Mouse (Mus musculus) MEL-GATA-1-ER (cell line): Measurements from ENCODE around the gene Echdc3.

Experiments
- DNase-seq: peaks from one replicate; pipeline ENCODE4 v3.0.0-alpha.2; 2012; ENCODE audit warnings: low read depth; ENCODE audit errors: extremely low read depth

Echdc3 gene

DNA sequence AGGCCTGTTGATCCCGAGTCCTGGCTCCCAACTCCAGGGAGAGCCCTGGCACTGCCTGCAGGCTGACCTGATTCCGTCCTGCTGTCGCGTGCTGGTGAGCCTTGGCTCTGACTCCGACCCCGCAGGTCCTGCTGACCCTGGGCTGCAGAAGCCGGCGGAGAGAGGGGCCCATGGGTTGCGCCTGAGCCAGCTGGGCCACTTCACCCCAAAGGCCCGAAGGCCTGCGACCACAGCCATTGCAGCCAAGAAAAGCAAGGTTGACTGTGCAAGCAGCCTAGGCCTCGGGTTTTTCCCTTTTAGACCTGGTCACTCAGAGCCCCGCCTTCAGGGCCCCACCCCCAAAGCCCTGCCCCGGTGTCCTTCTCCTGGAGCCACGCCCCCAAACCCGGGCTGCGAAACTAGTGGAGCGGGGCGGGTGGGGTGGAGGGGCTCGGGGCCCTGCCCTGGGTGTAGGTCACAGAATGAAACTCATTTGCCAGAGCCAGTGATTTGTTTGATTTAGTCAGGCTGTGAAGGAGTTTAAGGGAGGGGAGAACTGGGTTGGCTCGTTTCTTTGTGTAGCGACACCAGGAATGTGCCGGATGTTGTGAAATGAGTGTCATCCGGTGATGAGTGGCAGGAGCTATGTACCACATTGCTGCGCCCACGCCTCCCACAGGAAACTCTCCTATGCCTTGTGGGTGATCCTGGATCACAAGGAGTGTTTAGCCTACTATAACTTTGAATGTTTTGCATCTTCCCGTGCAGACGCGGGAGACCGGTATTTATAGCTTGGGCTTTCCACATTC, at the start of gene Echdc3:
Echdc3 (minus strand) TSS at position 310 of the 788 bp plus-strand sequence.
- DNase-seq, result no peak

DNA sequence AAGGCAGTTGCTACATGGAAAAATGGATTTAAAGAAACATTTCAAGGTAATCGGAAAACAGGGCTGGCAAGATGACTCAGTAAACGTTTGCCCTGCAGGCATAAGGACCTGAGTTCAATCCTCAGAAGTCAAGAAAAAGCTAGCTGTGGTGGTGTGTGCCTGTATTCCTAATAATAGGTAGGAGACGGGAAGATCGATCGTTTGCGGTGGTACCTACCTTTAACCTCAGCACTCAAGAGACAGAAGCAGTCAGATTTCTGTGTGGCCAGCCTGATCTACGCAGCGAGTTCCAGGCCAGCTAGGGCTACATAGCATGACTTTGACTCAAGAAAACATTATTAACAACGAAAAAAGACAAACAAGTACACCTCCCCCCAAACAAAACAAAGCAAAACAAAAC, 48.9 kb upstream of the Echdc3 start:
- no peak for DNase-seq

DNA sequence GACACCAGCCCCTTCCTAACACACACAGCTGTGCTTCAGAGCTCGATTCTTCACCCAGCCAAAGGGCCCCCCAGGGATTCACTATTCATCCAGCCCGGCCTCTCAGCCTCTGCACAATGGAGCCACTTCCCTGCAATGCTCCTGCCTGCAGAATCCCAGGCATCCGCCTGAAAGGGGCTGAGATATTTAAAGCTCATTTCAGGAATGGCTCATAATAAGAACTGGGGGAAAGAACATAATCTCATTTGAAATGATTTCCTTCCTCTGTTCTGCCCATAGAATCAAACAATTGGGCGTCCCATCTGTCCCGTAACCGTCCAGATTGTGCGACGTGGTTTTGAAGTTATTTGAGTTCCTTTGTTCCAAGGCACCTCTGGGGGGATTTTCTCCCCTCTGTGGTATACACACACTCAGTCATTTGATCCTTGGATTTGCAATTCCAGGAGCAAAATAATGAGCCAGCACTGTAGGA, 48.4 kb upstream of the Echdc3 start:
- DNase-seq, result no peak

DNA sequence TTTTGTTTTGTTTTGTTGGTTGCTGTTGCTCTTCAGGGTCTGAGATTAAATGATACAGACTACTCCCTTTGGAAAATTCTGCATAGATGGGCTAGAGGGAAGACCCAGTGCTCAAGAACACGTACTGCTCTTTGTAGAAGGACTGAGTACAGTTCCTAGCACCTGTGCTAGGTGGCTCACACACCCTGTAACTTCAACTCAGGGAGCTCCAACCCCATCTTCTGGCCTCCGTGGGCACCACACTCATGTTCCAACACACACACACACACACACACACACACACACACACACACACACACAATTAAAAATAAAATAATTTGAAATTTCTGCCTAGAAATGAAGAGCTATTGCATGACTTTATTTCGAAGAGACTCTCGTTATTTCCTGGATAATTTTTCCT, 47.8 kb upstream of the Echdc3 start:
- no peak for DNase-seq

DNA sequence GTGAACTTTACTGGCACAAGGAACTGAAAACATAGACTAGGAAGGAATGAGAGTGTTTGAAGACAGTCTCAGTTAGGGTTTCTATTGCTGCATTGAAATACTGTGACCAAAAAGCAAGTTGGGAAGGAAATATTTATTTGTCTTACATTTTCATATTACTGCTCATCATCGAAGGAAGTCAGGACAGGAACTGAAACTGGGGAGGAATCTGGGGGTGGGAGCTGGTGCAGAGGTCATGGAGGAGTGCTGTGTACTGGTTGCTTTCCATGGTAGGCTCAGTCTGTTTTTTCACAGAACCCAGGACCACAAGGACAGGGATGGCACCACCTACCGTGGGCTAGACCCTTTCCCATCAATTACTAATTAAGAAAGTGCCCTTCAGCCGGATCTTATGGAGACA, 46.3 kb upstream of the Echdc3 start:
- no peak for DNase-seq

DNA sequence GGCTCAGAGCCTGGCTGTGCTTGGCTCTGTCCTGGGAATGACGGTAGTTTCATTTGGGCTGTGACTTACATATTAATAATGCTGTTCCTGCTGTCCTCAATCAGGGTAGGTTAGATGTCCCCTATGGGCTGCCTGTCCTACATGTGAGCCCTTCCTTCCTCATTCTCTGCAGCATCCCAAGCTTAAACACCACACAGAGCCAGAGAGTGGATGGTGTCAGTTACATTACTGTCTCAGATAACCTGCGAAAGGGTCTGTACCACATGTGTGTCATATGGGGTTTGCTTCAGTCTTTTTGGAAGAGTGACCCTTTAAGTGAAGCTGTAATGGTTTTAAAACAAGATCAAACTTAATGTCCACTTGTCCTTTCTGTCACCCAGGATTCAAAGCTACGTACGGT, 45.2 kb upstream of the Echdc3 start:
- DNase-seq, result no peak

DNA sequence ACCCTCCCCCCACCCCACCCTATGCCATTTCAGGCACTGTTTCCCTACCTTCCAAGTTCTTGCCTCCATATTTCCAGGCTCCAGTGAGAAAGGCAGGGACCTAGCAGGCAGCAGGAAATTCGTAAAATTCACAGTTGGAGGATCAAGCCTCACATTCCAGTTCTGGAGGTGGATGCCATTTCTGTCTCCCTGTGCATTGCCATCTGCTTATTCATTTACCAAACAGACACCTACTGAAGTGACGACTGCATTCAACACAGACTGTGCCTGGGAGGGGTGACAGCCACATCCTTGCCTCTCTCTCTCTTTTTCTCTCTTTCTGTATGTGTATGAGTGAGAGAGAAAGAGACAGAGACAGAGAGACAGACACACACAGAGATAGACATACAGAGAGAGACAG, 44.3 kb upstream of the Echdc3 start:
- no peak for DNase-seq

DNA sequence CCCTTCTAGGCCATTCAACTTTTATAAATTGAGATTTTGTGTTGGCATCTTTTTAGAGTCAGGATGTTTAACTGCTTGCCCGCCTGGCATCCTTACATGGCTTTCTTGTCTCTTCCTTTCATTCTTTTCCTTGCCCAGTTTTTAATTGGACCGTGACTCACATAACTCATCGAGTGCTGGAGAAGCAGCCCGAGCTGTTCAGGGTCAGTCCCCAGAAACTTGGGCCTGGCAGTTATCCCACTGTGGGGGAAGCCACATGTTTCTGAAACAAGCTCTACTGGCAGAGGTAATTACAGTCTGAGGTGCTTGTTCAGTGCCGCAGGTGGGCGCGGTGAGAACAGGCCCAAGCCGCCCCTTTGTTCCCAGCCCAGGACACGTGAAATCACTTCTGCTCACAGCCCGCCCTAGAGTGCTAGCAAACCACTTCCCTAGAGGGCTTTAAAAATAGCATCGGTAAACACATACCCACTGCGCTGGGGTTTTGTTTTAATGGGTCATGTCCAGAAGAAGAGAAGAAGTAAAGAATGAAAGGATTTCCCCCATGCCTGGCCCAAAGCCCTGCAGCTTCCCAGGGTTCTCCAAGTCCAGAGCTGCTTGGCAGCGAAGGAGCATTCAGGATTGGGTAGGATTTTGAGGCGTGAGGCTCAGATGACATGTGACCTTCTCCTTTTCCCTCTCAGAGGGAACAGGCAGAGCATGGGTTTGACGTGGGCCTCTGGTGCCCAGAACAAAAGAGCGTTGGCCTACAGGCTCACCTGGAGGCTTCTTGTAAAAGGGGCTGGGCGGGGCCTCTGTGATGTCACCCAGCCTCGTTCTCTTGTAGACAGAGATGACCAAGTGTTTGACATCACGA, 43.4 kb upstream of the Echdc3 start:
- no peak for DNase-seq

DNA sequence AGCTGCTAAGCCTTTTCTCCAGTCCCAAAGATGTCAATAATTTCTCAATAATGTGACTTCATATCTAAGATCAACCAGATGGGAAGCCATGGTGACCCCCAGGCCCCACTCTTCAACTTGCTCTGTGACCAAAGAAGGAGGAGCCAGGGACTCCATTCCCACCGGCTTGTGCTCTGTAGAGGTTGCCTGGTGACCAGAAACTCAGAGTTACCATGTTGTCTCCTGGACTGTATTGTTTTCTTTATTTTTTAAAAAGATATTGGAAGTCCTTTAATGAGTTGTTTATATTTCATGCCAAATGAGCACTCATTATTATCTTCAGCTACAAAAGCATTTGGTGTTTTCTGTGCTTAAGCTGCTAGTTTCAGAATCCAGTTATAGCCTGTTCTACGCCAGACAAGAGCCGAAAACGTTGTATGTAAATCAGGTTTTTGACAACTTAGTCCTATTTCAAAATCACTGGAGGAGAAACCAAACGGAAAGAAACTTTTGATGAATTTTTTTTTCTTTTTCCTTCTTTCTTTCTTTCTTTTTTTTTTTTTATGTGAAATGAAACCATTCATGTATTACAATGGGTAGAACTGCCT, 42.7 kb upstream of the Echdc3 start:
- no peak for DNase-seq

DNA sequence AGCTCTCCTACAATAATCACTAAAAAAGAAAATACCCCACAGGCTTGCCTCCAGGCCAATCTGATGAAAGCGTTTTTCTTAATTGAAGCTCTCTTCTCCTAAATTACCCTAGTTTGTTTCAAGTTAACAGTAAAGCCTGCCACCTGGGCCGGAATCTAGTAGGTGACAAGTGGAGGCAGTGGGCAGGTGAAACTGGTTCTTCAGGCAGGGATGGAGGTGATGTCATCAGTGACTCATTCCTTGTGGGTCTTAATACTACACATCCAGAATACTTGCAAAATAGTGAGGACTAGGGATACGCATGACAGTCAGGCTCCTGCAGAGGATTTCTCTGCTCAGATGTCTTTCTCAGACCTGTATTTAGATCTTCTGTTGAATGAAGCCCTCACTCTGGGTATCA, 39.7 kb upstream of the Echdc3 start:
- DNase-seq, result no peak

DNA sequence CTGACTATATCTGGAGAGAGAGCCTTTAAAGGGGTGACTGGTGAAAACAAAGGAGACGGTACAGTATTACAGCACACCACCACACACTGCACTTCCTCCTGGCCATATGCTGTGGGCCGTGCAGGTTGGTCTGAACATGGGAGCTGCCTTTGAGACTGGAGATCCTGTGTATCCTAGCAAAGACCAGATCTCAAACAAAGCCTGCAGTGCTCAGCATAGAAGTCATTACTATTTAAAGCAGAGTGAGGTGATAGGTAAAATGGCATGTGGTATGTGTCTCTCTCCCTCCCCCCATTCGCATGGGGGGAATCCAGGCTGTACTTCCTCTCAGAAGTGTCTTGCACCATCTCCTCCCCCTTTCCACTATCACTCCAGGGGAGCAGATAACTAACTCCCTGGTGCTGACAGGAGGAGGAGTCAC, 38.3 kb upstream of the Echdc3 start:
- no peak for DNase-seq

DNA sequence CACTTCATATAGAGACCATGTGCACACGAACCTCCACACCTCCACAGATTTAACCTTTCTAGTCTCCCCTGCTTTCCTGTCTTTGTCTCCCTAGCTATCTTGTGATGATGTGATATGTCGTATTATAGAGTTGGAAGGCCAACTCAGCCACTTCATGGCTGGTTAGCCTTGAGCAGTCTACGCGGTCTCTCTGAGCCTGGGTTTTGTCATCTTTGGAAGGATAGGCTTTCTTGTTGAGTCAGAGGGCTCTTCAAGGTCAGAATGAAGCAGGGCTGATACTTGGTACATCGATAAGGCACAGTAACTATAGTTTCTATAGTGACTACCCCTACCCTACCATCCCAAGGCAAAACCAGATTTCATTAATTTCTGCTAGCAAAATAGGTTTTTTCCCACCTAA, 28.6 kb upstream of the Echdc3 start:
- no peak for DNase-seq

DNA sequence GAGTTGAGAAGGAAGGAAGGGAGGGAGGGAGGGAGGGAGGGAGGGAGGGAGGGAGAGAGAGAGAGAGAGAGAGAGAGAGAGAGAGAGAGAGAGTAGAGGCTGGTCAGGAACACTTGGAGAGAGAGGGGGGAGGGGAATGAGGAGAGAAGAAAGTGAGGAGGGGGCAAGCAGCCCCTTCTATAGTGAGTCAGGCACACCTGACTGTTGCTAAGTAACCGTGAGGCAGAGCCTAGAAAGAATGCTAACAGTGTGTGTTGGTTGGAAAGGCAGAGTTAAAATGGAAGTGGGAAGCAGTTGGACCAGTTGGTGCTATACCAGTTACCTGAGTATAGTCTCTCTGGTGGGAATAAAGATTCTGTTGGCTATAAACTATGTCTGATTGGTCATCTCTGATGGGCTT, 27.2 kb upstream of the Echdc3 start:
- no peak for DNase-seq

DNA sequence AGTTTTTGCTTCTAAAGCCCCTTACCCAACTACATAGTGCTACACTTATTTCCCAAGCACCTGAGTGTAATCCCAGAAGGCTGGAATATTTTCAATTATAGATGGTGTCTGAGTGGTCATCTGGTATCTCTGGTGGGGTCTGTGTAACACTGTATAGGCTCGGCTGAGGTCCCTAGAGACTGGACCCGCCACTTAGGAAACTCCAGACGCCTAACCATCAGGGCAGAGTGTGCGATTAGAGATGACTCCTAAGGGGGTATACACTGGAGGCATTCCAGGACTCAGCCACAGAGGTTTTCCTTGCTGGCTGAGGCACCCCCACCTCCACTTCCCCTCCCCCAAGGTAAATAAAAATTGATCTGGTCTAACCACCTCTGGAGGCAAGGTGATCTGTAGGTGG, 26.5 kb upstream of the Echdc3 start:
- DNase-seq, result no peak

DNA sequence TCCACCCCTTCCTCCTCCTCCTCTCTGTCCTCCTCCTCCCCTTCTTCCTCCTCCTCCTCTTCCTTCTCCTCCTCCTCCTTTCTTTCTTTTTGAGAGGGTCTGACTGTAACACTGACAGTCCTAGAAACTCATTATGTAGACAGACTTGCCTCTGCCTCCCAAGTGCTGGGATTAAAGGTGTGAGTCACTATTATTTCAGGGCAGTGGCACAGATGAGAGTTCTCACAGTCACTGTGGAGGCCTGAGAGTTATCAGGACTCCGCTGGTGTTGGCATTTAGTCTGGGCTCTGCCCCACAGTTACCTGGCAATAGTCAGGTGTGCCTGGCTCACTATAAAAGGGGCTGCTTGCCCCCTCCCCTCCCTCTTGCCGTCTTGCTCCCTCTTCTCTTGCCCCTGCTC, 25.8 kb upstream of the Echdc3 start:
- DNase-seq, result no peak

DNA sequence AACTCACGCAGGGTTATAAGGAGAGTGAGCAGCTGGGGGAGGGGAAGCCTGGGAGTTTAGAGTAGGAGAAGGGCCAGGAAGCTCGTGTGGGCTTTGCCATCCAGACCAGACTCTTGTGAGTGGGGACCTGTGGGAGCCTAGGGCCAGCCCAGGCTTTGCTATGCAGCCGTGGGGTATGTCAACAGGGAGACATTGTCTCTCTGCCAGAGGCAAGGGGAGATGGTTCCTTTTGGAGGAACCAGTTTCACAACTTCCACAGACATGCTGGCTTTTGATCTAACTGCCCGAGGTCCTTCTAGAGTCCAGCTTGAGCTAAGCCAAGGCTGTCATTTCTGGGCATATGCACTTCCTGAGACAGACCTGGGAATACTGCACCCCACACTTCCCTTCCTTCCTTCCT, 25.4 kb upstream of the Echdc3 start:
- DNase-seq, result no peak

DNA sequence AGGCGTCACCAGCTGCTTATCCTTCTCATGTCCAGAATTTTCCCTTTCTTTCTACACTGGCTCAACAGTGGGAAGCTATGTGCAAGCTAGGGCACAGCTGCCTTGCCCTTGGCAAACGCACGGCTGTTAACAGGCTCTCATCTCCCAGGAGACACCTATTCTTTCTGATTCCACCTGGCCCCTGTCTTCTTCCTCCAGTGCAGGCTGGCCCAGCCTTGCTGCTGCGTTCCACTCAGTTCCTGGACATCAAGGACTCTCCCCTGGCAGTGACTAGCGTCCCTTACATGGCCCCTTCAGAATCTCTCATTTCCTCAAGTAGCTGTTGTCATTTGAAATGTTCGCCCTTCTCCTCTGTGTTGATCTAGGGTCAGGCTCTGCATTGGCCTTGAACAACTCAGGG, 20.5 kb upstream of the Echdc3 start:
- no peak for DNase-seq

DNA sequence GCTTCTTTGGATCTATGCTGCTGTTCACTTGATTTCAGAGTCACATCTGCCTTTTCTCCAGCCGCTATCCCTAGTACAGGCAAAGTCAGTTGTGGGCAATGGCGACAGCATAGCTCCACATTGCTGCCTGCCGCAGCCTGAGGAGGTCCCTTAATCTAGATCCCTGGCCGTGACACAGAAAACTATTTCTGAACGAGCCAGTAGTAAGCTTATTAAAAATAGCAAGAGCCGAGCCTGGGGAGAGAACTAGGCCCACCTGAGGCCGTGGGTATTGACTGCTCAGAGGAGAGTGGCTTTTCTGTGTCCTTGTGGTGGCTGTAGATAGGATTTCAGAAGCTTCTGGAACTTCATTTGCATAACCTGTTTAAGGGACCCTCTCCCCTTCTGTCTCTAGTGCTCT, 19.9 kb upstream of the Echdc3 start:
- no peak for DNase-seq

DNA sequence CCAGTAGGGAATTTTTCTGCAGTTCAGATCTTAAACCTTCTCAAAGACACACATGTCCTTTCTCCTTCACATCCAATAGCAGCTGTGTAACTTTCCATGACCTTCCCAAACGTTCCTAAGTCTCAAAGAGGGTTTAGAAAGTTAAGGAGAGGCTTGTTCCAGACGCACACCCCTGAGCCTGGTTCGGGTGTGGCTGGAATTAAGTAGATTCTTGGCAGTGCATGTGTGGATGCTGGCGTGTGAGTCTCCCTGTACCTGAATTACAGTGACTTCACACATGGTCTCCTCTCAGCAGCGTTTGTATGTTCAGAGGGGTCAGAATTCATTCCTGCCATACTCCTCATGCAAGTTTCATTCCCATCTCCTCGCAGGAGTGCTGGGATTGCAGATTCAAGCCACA, 18.0 kb upstream of the Echdc3 start:
- DNase-seq, result no peak

DNA sequence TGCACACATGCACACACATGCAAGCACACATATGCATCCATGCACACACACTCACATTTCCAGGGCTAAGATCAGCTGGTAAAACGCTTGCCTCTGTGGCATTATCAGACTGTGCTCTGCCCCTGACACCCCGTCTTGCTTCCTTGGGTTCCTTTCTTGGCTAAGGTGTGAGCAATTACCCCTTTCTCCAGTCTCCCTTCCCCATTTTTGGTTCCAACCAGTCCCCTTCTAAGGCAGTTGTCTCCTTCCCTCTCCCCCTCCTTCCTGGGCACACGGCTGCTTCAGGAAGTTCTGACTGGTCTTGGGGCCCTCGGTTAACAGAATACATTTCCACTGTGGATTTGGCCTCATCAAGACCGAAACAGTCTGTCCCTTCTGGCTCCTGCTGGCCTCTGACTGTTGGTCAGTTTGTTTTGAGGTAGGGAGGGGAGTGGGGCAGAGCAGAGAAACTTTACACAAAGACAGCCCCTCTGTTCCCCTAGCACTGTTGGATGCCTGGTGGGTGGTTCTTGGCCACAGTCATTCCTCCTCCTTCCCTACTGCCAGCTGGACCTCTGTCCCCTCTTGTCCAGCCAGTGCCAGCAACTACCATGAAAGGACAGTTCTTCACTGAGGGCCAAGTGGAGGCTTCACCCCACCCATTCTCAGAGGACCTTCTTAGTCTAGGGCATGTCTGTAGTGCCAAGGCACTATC, 16.9 kb upstream of the Echdc3 start:
- DNase-seq, result no peak

DNA sequence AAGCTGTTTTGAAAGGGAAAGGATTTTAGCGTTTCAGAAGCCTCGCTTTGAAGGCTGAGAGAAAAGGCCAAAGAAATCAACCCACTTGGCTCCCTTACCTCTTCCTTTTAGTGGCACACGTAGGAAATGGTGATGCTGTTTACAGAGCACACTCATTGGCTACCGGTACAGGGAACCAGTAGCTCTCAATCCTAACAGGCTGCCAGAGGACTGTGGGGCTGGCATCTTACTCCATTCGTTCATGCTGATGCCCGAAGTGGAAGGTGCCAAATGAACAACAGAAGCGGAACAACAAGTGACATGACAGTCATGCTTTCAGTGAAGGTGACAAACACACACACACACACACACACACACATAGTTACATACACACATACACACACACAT, 14.2 kb upstream of the Echdc3 start:
- DNase-seq, result no peak
